Mouse (Mus musculus): ENCODE results near the gene Calm4. TPM values are rescaled to one million over a fixed set of nuclear protein-coding genes. Genes with fewer than 3 reads are reported as not detected.
"Not testable (repeated sequence)": the region's sequence is repeated elsewhere in the genome, so short reads cannot be mapped to it uniquely, and the experiment has no call there.

The Calm4 gene
- polyA plus RNA-seq (2015; fragmentation: Nextera tagmentation; extraction: Ambion mirVana) = not detected in 2 replicates

GRCm38 (mm10) chr13:3837312-3837807, at the start of gene Calm4:
Gene Calm4, plus strand, starts transcription at chr13:3837757.
- not testable (repeated sequence) for ATAC-seq (ENCODE audit: low read depth); H3K9ac ChIP-seq (ENCODE audit: low read depth, low read length); H3K27ac ChIP-seq (ENCODE audit: low read length); H3K4me2 ChIP-seq (ENCODE audit: low read depth, low read length); H3K4me3 ChIP-seq (ENCODE audit: low read depth, low read length); H3K9me3 ChIP-seq (replicated peaks; ENCODE audit: control insufficient read depth, low read length); H3K4me1 ChIP-seq (ENCODE audit: control insufficient read depth, low read depth, low read length); H3K27me3 ChIP-seq (ENCODE audit: control insufficient read depth, insufficient read depth, low read depth, low read length); H3K36me3 ChIP-seq (ENCODE audit: control insufficient read depth, insufficient read depth)

DNA sequence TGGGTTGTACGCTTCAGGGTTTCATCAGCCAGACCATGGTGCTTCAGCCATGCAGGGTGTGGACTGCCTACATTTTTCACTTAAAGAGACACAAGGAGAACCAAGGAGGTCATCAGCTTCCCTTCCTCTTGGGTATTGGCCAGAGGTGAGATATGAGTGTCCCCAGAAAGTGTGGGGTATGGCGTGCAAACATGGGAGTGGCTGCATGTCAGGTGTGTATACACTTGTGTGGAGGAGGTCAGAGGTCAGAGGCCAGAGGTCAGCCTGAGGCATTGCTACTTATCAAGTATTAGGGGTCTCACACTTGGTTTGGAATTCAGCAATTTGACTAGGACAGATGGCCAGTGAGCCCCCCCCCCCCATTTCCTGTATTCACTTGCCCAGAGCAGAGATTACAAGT, 49.0 kb upstream of the Calm4 start:
- ATAC-seq (ENCODE audit: low read depth) = no peak
- no peak overlapping the region for H3K27ac ChIP-seq (ENCODE audit: low read length)
- WGBS (ENCODE audit: insufficient replicate concordance) = 65% methylated on average over 2 of the region's 2 CpGs

GRCm38 (mm10) chr13:3789531-3789930, 48.0 kb upstream of the Calm4 start:
- 57% methylated on average over 2 of the region's 2 CpGs for WGBS (ENCODE audit: insufficient replicate concordance)
- Histone ChIP-seq H3K4me3 (ENCODE audit: low read depth, low read length) (no peak overlapping the region), H3K9me3 (replicated peaks; ENCODE audit: control insufficient read depth, low read length) (no peaks in the 10 kb centered on the region), H3K36me3 (ENCODE audit: control insufficient read depth, insufficient read depth) (no peaks in the 10 kb centered on the region), H3K9ac (ENCODE audit: low read depth, low read length) (no peak overlapping the region), H3K27ac (ENCODE audit: low read length) (no peak overlapping the region), H3K4me1 (ENCODE audit: control insufficient read depth, low read depth, low read length) (no peaks in the 10 kb centered on the region), H3K4me2 (ENCODE audit: low read depth, low read length) (no peak overlapping the region), H3K27me3 (ENCODE audit: control insufficient read depth, insufficient read depth, low read depth, low read length) (no peaks in the 10 kb centered on the region)
- ATAC-seq (ENCODE audit: low read depth) = no peak

More for the DNA sequence above, 49.0 kb upstream of the Calm4 start:
- Histone ChIP-seq H3K9ac (ENCODE audit: low read depth, low read length) (no peak overlapping the region), H3K4me3 (ENCODE audit: low read depth, low read length) (no peak overlapping the region), H3K36me3 (ENCODE audit: control insufficient read depth, insufficient read depth) (no peaks in the 10 kb centered on the region), H3K27me3 (ENCODE audit: control insufficient read depth, insufficient read depth, low read depth, low read length) (no peaks in the 10 kb centered on the region), H3K4me2 (ENCODE audit: low read depth, low read length) (no peak overlapping the region), H3K4me1 (ENCODE audit: control insufficient read depth, low read depth, low read length) (no peaks in the 10 kb centered on the region), H3K9me3 (replicated peaks; ENCODE audit: control insufficient read depth, low read length) (no peaks in the 10 kb centered on the region)

DNA sequence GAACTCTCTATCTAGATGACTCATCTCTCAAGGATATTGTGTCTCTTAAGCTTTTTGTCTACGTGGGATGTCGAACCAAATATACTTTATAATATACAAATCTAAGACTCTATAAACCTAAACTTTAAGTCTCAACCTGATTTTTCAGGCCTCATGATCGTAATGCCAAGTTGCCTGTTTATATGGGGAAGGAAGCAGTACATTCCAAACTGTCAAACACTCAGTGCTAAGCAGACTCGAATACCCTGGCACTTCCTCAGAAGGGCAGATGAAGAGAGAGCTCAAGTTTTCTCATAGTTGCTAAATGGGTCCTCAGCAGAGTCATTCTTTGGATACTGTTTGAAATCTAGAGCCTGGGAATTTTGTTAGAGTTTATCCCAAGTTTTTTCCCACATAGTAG, 40.9 kb upstream of the Calm4 start:
- no peaks in the 10 kb centered on the region for H3K27me3 ChIP-seq (ENCODE audit: control insufficient read depth, insufficient read depth, low read depth, low read length)
- no peak overlapping the region for H3K4me2 ChIP-seq (ENCODE audit: low read depth, low read length)
- no peak overlapping the region for H3K27ac ChIP-seq (ENCODE audit: low read length)
- no peak overlapping the region for H3K9ac ChIP-seq (ENCODE audit: low read depth, low read length)
- H3K4me1 ChIP-seq (ENCODE audit: control insufficient read depth, low read depth, low read length) = no peaks in the 10 kb centered on the region
- WGBS (ENCODE audit: insufficient replicate concordance) = 49% methylated on average over 4 of the region's 4 CpGs
- ATAC-seq (ENCODE audit: low read depth) = no peak
- H3K4me3 ChIP-seq (ENCODE audit: low read depth, low read length) = no peak overlapping the region
- no peaks in the 10 kb centered on the region for H3K9me3 ChIP-seq (replicated peaks; ENCODE audit: control insufficient read depth, low read length)
- no peaks in the 10 kb centered on the region for H3K36me3 ChIP-seq (ENCODE audit: control insufficient read depth, insufficient read depth)

DNA sequence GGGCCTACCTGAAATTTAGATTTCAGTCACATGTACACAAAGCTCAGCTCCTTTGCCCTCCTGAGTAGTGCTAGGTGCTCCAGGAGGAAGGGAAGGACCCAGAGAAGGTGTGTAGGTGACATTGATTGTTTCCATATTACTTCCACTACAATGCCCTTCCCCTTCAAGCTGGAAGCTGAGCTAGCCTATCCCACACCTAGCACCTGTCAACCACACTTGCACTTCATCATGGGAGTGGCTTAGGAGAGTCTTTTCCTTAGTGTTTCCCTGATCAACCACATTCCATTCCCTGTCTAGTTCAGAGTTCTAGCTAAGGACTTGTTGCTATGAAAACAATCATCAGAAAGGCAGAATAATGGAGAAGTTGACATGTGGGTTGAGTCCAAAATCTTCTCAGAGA, 38.8 kb upstream of the Calm4 start:
- H3K9ac ChIP-seq (ENCODE audit: low read depth, low read length) = no peak overlapping the region
- no peak overlapping the region for H3K27ac ChIP-seq (ENCODE audit: low read length)
- H3K27me3 ChIP-seq (ENCODE audit: control insufficient read depth, insufficient read depth, low read depth, low read length) = no peaks in the 10 kb centered on the region
- ATAC-seq (ENCODE audit: low read depth) = no peak
- no peaks in the 10 kb centered on the region for H3K4me1 ChIP-seq (ENCODE audit: control insufficient read depth, low read depth, low read length)
- H3K9me3 ChIP-seq (replicated peaks; ENCODE audit: control insufficient read depth, low read length) = no peaks in the 10 kb centered on the region
- H3K4me2 ChIP-seq (ENCODE audit: low read depth, low read length) = no peak overlapping the region
- no peaks in the 10 kb centered on the region for H3K36me3 ChIP-seq (ENCODE audit: control insufficient read depth, insufficient read depth)
- H3K4me3 ChIP-seq (ENCODE audit: low read depth, low read length) = no peak overlapping the region

DNA sequence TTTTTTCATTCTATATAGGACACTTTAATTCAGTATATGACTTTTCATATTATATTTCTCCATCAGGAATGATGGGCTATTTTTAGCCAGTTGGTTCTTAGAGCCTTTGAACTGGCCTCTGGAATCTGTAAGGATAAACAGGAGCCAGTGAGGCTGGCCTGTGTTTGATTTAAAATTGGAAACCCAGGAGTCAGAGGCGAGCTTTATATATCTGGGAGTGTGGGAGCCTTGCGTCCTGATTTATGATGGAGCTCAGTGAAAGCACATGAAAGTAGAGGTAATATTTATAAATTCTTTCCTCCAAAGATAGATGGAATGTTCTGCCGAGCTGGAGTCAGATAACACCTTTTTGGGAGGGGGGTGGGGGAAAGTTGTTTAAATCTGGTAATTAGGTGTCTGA, 38.2 kb upstream of the Calm4 start:
- no peak overlapping the region for H3K4me3 ChIP-seq (ENCODE audit: low read depth, low read length)
- H3K4me2 ChIP-seq (ENCODE audit: low read depth, low read length) = no peak overlapping the region
- H3K4me1 ChIP-seq (ENCODE audit: control insufficient read depth, low read depth, low read length) = no peaks in the 10 kb centered on the region
- H3K9me3 ChIP-seq (replicated peaks; ENCODE audit: control insufficient read depth, low read length) = no peaks in the 10 kb centered on the region
- H3K9ac ChIP-seq (ENCODE audit: low read depth, low read length) = no peak overlapping the region
- WGBS (ENCODE audit: insufficient replicate concordance) = 47% methylated on average over 3 of the region's 3 CpGs
- no peak overlapping the region for H3K27ac ChIP-seq (ENCODE audit: low read length)
- H3K27me3 ChIP-seq (ENCODE audit: control insufficient read depth, insufficient read depth, low read depth, low read length) = no peaks in the 10 kb centered on the region
- ATAC-seq (ENCODE audit: low read depth) = no peak
- no peaks in the 10 kb centered on the region for H3K36me3 ChIP-seq (ENCODE audit: control insufficient read depth, insufficient read depth)

- no peak for ATAC-seq (ENCODE audit: low read depth)
- Histone ChIP-seq H3K4me3 (ENCODE audit: low read depth, low read length) (no peak within 1 kb of the TSS), H3K9me3 (replicated peaks; ENCODE audit: control insufficient read depth, low read length) (no peaks in the 10 kb centered on the region), H3K27ac (ENCODE audit: low read length) (no peak within 1 kb of the TSS), H3K27me3 (ENCODE audit: control insufficient read depth, insufficient read depth, low read depth, low read length) (no peaks in the 10 kb centered on the region), H3K4me1 (ENCODE audit: control insufficient read depth, low read depth, low read length) (no peaks in the 10 kb centered on the region), H3K36me3 (ENCODE audit: control insufficient read depth, insufficient read depth) (no peaks in the 10 kb centered on the region), H3K4me2 (ENCODE audit: low read depth, low read length) (no peak within 1 kb of the TSS), H3K9ac (ENCODE audit: low read depth, low read length) (no peak within 1 kb of the TSS)
- 75% methylated on average over 13 of the region's 13 CpGs for WGBS (ENCODE audit: insufficient replicate concordance)
Observed at GRCm38 (mm10) chr13:3804186-3804585, 33.4 kb upstream of the Calm4 start, which contains the start of gene Calml3. Gene Calml3, minus strand, starts transcription at chr13:3804316.

DNA sequence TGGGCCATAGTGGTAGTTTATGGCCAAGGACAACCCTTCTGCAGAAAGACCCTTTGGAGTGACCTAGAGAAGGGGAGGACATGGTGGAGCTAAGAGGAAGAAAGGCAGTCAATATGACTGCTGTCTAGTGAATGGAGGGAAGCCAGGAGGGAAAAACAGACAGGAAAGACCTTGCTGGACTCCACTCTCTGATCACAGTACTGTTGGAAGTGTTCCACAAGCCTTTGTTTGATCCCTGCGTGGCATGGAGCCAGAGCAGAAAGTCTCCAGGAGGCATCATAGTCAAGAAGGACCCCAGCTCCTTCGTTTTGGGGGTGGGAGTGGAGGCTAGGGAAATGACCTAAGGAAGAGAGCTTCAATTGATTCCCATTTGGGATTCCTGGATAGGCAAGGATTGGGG, 32.4 kb upstream of the Calm4 start:
- H3K4me1 ChIP-seq (ENCODE audit: control insufficient read depth, low read depth, low read length) = no peaks in the 10 kb centered on the region
- H3K4me3 ChIP-seq (ENCODE audit: low read depth, low read length) = no peak overlapping the region
- 41% methylated on average over 2 of the region's 2 CpGs for WGBS (ENCODE audit: insufficient replicate concordance)
- H3K36me3 ChIP-seq (ENCODE audit: control insufficient read depth, insufficient read depth) = no peaks in the 10 kb centered on the region
- ATAC-seq (ENCODE audit: low read depth) = no peak
- H3K27ac ChIP-seq (ENCODE audit: low read length) = no peak overlapping the region
- no peak overlapping the region for H3K9ac ChIP-seq (ENCODE audit: low read depth, low read length)
- no peaks in the 10 kb centered on the region for H3K9me3 ChIP-seq (replicated peaks; ENCODE audit: control insufficient read depth, low read length)
- H3K4me2 ChIP-seq (ENCODE audit: low read depth, low read length) = no peak overlapping the region
- H3K27me3 ChIP-seq (ENCODE audit: control insufficient read depth, insufficient read depth, low read depth, low read length) = no peaks in the 10 kb centered on the region

GRCm38 (mm10) chr13:3805638-3806037, 31.9 kb upstream of the Calm4 start:
- Histone ChIP-seq H3K4me2 (ENCODE audit: low read depth, low read length) (no peak overlapping the region), H3K27ac (ENCODE audit: low read length) (no peak overlapping the region), H3K27me3 (ENCODE audit: control insufficient read depth, insufficient read depth, low read depth, low read length) (no peaks in the 10 kb centered on the region), H3K9me3 (replicated peaks; ENCODE audit: control insufficient read depth, low read length) (no peaks in the 10 kb centered on the region), H3K9ac (ENCODE audit: low read depth, low read length) (no peak overlapping the region), H3K4me3 (ENCODE audit: low read depth, low read length) (no peak overlapping the region), H3K4me1 (ENCODE audit: control insufficient read depth, low read depth, low read length) (no peaks in the 10 kb centered on the region), H3K36me3 (ENCODE audit: control insufficient read depth, insufficient read depth) (no peaks in the 10 kb centered on the region)
- no peak for ATAC-seq (ENCODE audit: low read depth)
- WGBS (ENCODE audit: insufficient replicate concordance) = 31% methylated on average over 5 of the region's 5 CpGs

Measured in liver, embryonic 16.5 days (tissue).